Mouse (Mus musculus) bone marrow macrophage, adult 2 months (primary cell): Measurements from ENCODE around the gene Serpinf1.

Source experiments
- CTCF ChIP-seq: IDR thresholded peaks from 2 replicates; pipeline ENCODE4 v1.5.1; 2012; ENCODE audit warnings: low read depth, mild to moderate bottlenecking, low read length, moderate library complexity
- POLR2A ChIP-seq: IDR thresholded peaks from 2 replicates; pipeline ENCODE4 v1.6.1; 2012; ENCODE audit warnings: mild to moderate bottlenecking, low read depth, low read length, borderline replicate concordance

DNA sequence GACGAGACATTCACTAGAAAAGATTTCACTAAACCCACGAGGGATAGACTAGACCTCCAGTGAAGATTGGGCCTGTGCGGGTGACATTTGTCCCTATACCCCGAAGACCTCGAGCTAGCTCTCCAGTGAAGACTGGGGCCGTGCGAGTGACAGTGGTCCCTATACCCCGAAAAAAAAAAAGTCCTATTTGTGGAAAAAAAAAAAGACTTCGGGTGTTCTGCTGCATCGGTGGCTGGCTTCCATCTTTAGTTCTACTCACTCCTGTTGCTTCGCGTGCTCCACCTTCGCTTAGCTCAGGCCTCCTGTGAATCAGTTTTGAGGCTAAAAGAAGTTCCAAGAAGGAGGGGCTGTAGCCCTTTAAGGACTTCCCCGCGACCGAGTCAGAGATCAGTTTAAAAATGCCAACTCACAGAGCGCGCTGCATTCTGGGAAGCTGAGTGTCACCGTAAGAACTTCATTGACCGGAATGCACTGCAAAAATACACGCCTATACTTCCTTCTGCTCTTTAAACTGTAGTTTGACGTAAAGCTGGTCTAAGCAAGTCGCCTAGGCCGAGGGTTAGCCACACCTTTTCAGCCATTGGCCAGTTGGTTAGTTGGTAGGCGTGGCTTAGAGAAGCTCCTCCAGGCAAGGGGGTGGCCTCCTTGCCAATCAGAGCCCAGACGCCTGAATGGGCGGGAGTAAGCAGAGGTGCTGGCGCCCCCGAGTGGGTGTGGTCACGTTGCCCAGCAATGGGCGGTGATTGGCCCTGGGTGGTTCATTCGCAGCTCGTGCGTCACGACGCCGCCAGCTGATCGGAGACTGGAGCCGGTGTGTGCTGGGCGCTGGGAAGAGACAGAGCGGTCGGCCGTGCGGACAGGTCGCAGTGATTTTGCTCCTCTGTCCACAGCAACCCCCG lies 38.6 kb upstream of the Serpinf1 start, which contains the start of gene Tlcd2:
- peak; percentile 19; the same call in 1 of the 2 replicates for TF ChIP-seq CTCF
- no peak; the same call in 1 of the 2 replicates for TF ChIP-seq POLR2A
